Mouse (Mus musculus): Measurements from ENCODE around the gene Nsf. TPM values are rescaled to one million over a fixed set of nuclear protein-coding genes. Genes with fewer than 3 reads are reported as not detected.
"Not testable (repeated sequence)": the region's sequence is repeated elsewhere in the genome, so short reads cannot be mapped to it uniquely, and the experiment has no call there.

Gene Nsf
- total RNA-seq, 2 experiments from 2014 or later: 858 to 979 TPM

- intact Hi-C loops (cut with DNase I): no loop called here
- no peak for DNase-seq (ENCODE audit: extremely low spot score in 1 of 2, low spot score in 2 of 2)
Measured at GRCm38 (mm10) chr11:103887724-103888410, 66.0 kb downstream of the Nsf start.

GRCm38 (mm10) chr11:103884749-103885383 is 69.0 kb downstream of the Nsf start:
- H3K4me3 ChIP-seq: no peak overlapping the region
- DNase-seq (ENCODE audit: extremely low spot score in 1 of 2, low spot score in 2 of 2): peak; percentile 34 to 40
- intact Hi-C loops (cut with DNase I): no loop called here
- peak overlapping the region; percentile 60; the same call in 1 of the 2 replicates for H3K27ac ChIP-seq
- TF ChIP-seq CTCF (IDR thresholded peaks at IDR 0.05): no peak

More at GRCm38 (mm10) chr11:103887724-103888410, 66.0 kb downstream of the Nsf start:
- TF ChIP-seq CTCF (IDR thresholded peaks at IDR 0.05): no peak
- Histone ChIP-seq H3K4me3 (no peak overlapping the region), H3K27ac (no peak overlapping the region)

- intact Hi-C loops (cut with DNase I): no loop called here
- Histone ChIP-seq H3K4me3 (no peak overlapping the region), H3K27ac (no peak overlapping the region)
- DNase-seq (ENCODE audit: extremely low spot score in 1 of 2, low spot score in 2 of 2): no peak
- no peak for TF ChIP-seq CTCF (IDR thresholded peaks at IDR 0.05)
Measured at GRCm38 (mm10) chr11:103883793-103884192, 70.1 kb downstream of the Nsf start.

GRCm38 (mm10) chr11:103879476-103879875 is 74.4 kb downstream of the Nsf start:
- H3K27ac ChIP-seq; DNase-seq (ENCODE audit: extremely low spot score in 1 of 2, low spot score in 2 of 2); H3K4me3 ChIP-seq; intact Hi-C loops (cut with DNase I): not testable (repeated sequence)

- H3K4me3 ChIP-seq: no peak overlapping the region
- intact Hi-C loops (cut with DNase I): no loop called here
- H3K27ac ChIP-seq: no peak overlapping the region
- TF ChIP-seq CTCF (IDR thresholded peaks at IDR 0.05): no peak
- no peak for DNase-seq (ENCODE audit: extremely low spot score in 1 of 2, low spot score in 2 of 2)
Measured at GRCm38 (mm10) chr11:103878441-103878840, 75.4 kb downstream of the Nsf start.

- no peak overlapping the region for H3K27ac ChIP-seq
- DNase-seq (ENCODE audit: extremely low spot score in 1 of 2, low spot score in 2 of 2): no peak
- intact Hi-C loops (cut with DNase I): no loop called here
- no peak overlapping the region for H3K4me3 ChIP-seq
- TF ChIP-seq CTCF (IDR thresholded peaks at IDR 0.05): no peak
Measured at GRCm38 (mm10) chr11:103870352-103870751, 83.5 kb downstream of the Nsf start.

- no peak for TF ChIP-seq CTCF (IDR thresholded peaks at IDR 0.05)
- Histone ChIP-seq H3K4me3 (no peak overlapping the region), H3K27ac (no peak overlapping the region)
- no peak for DNase-seq (ENCODE audit: extremely low spot score in 1 of 2, low spot score in 2 of 2)
- intact Hi-C loops (cut with DNase I): no loop called here
Measured at GRCm38 (mm10) chr11:103867702-103868101, 86.2 kb downstream of the Nsf start.

GRCm38 (mm10) chr11:103865346-103865745 is 88.5 kb downstream of the Nsf start:
- H3K27ac ChIP-seq: no peak overlapping the region
- no peak overlapping the region for H3K4me3 ChIP-seq
- intact Hi-C loops (cut with DNase I): no loop called here
- no peak for DNase-seq (ENCODE audit: extremely low spot score in 1 of 2, low spot score in 2 of 2)
- TF ChIP-seq CTCF (IDR thresholded peaks at IDR 0.05): no peak

GRCm38 (mm10) chr11:103864486-103864885 is 89.4 kb downstream of the Nsf start:
- DNase-seq (ENCODE audit: extremely low spot score in 1 of 2, low spot score in 2 of 2): no peak
- TF ChIP-seq CTCF (IDR thresholded peaks at IDR 0.05): no peak
- H3K4me3 ChIP-seq: no peak overlapping the region
- no peak overlapping the region for H3K27ac ChIP-seq
- intact Hi-C loops (cut with DNase I): no loop called here

- intact Hi-C loops (cut with DNase I): no loop called here
- no peak for DNase-seq (ENCODE audit: extremely low spot score in 1 of 2, low spot score in 2 of 2)
- Histone ChIP-seq H3K27ac (no peak overlapping the region), H3K4me3 (no peak overlapping the region)
- no peak for TF ChIP-seq CTCF (IDR thresholded peaks at IDR 0.05)
Measured at GRCm38 (mm10) chr11:103862951-103863350, 90.9 kb downstream of the Nsf start.

GRCm38 (mm10) chr11:103859933-103860610 is 93.8 kb downstream of the Nsf start:
- Histone ChIP-seq H3K4me3 (no peak overlapping the region), H3K27ac (no peak overlapping the region; the same call in 1 of the 2 replicates)
- no peak for TF ChIP-seq CTCF (IDR thresholded peaks at IDR 0.05)
- intact Hi-C loops (cut with DNase I): no loop called here
- DNase-seq (ENCODE audit: extremely low spot score in 1 of 2, low spot score in 2 of 2): no peak

- Histone ChIP-seq H3K4me3 (no peak overlapping the region), H3K27ac (no peak overlapping the region)
- DNase-seq (ENCODE audit: extremely low spot score in 1 of 2, low spot score in 2 of 2): no peak
- no peak for TF ChIP-seq CTCF (IDR thresholded peaks at IDR 0.05)
- intact Hi-C loops (cut with DNase I): no loop called here
Measured at GRCm38 (mm10) chr11:103858760-103859159, 95.1 kb downstream of the Nsf start.

All from left cerebral cortex, adult 2 months (tissue).